Mouse (Mus musculus) forebrain, embryonic 11.5 days (tissue): ENCODE results near the gene Khdrbs1. TPM values are rescaled to one million over a fixed set of nuclear protein-coding genes. Genes with fewer than 3 reads are reported as not detected.

Experiments
- ATAC-seq: fragments of 200-750 bp; cut with Nextera tagmentation; replicated peaks from 2 replicates; pipeline ENCODE4 v1.8.0; 2017; ENCODE audit warnings: moderate TSS enrichment; ENCODE audit not compliant: low FRiP score
- DNase-seq: peaks from one replicate; pipeline ENCODE4 v3.0.0-alpha.2; 2017; ENCODE audit warnings: low spot score
- H3K27ac ChIP-seq: fragments of 300-500 bp; sonication (generic); 2 replicates; pipeline ENCODE4 v1.5.1; 2014; ENCODE audit warnings: low read depth, low read length
- H3K27me3 ChIP-seq: fragments of 300-500 bp; sonication (generic); 2 replicates; pipeline ENCODE4 v1.6.1; 2014; ENCODE audit warnings: mild to moderate bottlenecking, low read length, mixed read lengths; ENCODE audit not compliant: control insufficient read depth, insufficient read depth
- H3K36me3 ChIP-seq: fragments of 300-500 bp; sonication (generic); 2 replicates; pipeline ENCODE4 v1.6.1; 2014; ENCODE audit warnings: mild to moderate bottlenecking, low read length, moderate library complexity, mixed read lengths; ENCODE audit not compliant: control insufficient read depth, insufficient read depth
- H3K4me1 ChIP-seq: fragments of 300-500 bp; sonication (generic); replicated peaks from 2 replicates; pipeline ENCODE4 v1.6.1; 2014; ENCODE audit warnings: low read length, mixed read lengths; ENCODE audit not compliant: control insufficient read depth, insufficient read depth
- H3K4me2 ChIP-seq: fragments of 300-500 bp; sonication (generic); 2 replicates; pipeline ENCODE4 v1.6.1; 2014; ENCODE audit warnings: low read depth, mild to moderate bottlenecking, low read length, moderate library complexity, mixed read lengths; ENCODE audit not compliant: severe bottlenecking
- H3K4me3 ChIP-seq: fragments of 300-500 bp; sonication (generic); 2 replicates; pipeline ENCODE4 v1.5.1; 2014; ENCODE audit warnings: low read depth, low read length
- H3K9ac ChIP-seq: fragments of 300-500 bp; sonication (generic); 2 replicates; pipeline ENCODE4 v1.6.1; 2014; ENCODE audit warnings: low read length
- H3K9me3 ChIP-seq: fragments of 300-500 bp; sonication (generic); 2 replicates; pipeline ENCODE4 v1.6.1; 2016; ENCODE audit warnings: low read length, mixed read lengths; ENCODE audit not compliant: control insufficient read depth
- WGBS: fragments of 180-500 bp; shearing (Covaris S2); extraction: QIAGEN DNeasy Blood & Tissue Kit; methylation state at CpG from one replicate; pipeline ENCODE4 v1.1.7; 2014; 5-methylcytosine and 5-hydroxymethylcytosine counted together
- polyA plus RNA-seq: library from polyadenylated mRNA; unstranded; fragments of >200 nt; fragmentation: Nextera tagmentation; extraction: Ambion mirVana; gene quantifications from 2 replicates; pipeline ENCODE4 v1.2.1, GENCODE M21; 2014

The Khdrbs1 gene
- polyA plus RNA-seq, 1 experiment from 2014 or later, result 185 TPM

GRCm38 (mm10) chr4:129761606-129762005 is 19.5 kb upstream of the Khdrbs1 start:
- Histone ChIP-seq H3K4me3 (no peak overlapping the region), H3K36me3 (no peaks in the 10 kb centered on the region), H3K27ac (no peak overlapping the region), H3K27me3 (no peaks in the 10 kb centered on the region), H3K9me3 (no peaks in the 10 kb centered on the region), H3K4me1 (no peaks in the 10 kb centered on the region), H3K9ac (no peak overlapping the region), H3K4me2 (no peak overlapping the region)
- 93% methylated on average over 12 of the region's 12 CpGs for WGBS
- ATAC-seq (no peak), DNase-seq (no peak)

- Histone ChIP-seq H3K27ac (no peak overlapping the region), H3K4me2 (no peak overlapping the region), H3K36me3 (no peaks in the 10 kb centered on the region), H3K9me3 (no peaks in the 10 kb centered on the region), H3K4me3 (no peak overlapping the region), H3K9ac (no peak overlapping the region), H3K27me3 (no peaks in the 10 kb centered on the region), H3K4me1 (no peaks in the 10 kb centered on the region)
- ATAC-seq (no peak), DNase-seq (no peak)
- WGBS, result 90% methylated on average over 1 of the region's 1 CpGs
Measured at GRCm38 (mm10) chr4:129755455-129755854, 13.4 kb upstream of the Khdrbs1 start.

GRCm38 (mm10) chr4:129754742-129755141 is 12.6 kb upstream of the Khdrbs1 start:
- Histone ChIP-seq H3K9me3 (no peaks in the 10 kb centered on the region), H3K36me3 (no peaks in the 10 kb centered on the region), H3K4me1 (no peaks in the 10 kb centered on the region), H3K4me2 (no peak overlapping the region), H3K27me3 (no peaks in the 10 kb centered on the region), H3K27ac (no peak overlapping the region), H3K4me3 (no peak overlapping the region), H3K9ac (no peak overlapping the region)
- 66% methylated on average over 3 of the region's 3 CpGs for WGBS
- ATAC-seq (no peak), DNase-seq (no peak)

GRCm38 (mm10) chr4:129750430-129750829 is 8.3 kb upstream of the Khdrbs1 start:
- no peaks in the 10 kb centered on the region for H3K36me3 ChIP-seq
- DNase-seq, result no peak
- H3K4me2 ChIP-seq, result no peak overlapping the region
- no peaks in the 10 kb centered on the region for H3K9me3 ChIP-seq
- no peak overlapping the region for H3K27ac ChIP-seq
- 14% methylated on average over 5 of the region's 5 CpGs for WGBS
- H3K4me1 ChIP-seq, result no peaks in the 10 kb centered on the region
- H3K9ac ChIP-seq, result no peak overlapping the region; the same call in 1 of the 2 replicates
- ATAC-seq, result no peak
- no peak overlapping the region for H3K4me3 ChIP-seq
- no peaks in the 10 kb centered on the region for H3K27me3 ChIP-seq

- Histone ChIP-seq H3K36me3 (no peaks in the 10 kb centered on the region), H3K4me3 (no peak overlapping the region), H3K4me2 (no peak overlapping the region), H3K9ac (no peak overlapping the region), H3K27ac (no peak overlapping the region), H3K27me3 (no peaks in the 10 kb centered on the region), H3K9me3 (no peaks in the 10 kb centered on the region), H3K4me1 (peaks cover 2% of the 10 kb centered on the region; the same call in 1 of the 2 replicates)
- WGBS, result 87% methylated on average over 3 of the region's 3 CpGs
- no peak for ATAC-seq
- no peak for DNase-seq
Measured at GRCm38 (mm10) chr4:129746591-129746990, 4.5 kb upstream of the Khdrbs1 start.

GRCm38 (mm10) chr4:129746106-129746505 is 4.0 kb upstream of the Khdrbs1 start:
- Histone ChIP-seq H3K4me3 (no peak overlapping the region), H3K27me3 (no peaks in the 10 kb centered on the region), H3K9ac (no peak overlapping the region), H3K27ac (no peak overlapping the region), H3K36me3 (no peaks in the 10 kb centered on the region), H3K9me3 (no peaks in the 10 kb centered on the region), H3K4me2 (no peak overlapping the region), H3K4me1 (peaks cover 2% of the 10 kb centered on the region; the same call in 1 of the 2 replicates)
- DNase-seq (no peak), ATAC-seq (no peak)
- WGBS, result 87% methylated on average over 1 of the region's 1 CpGs

GRCm38 (mm10) chr4:129743494-129743893 is 1.4 kb upstream of the Khdrbs1 start:
- Histone ChIP-seq H3K4me1 (peaks cover 5% of the 10 kb centered on the region; the same call in 1 of the 2 replicates), H3K36me3 (no peaks in the 10 kb centered on the region), H3K27me3 (no peaks in the 10 kb centered on the region), H3K4me3 (peak overlapping the region; percentile 100; the same call in 1 of the 2 replicates), H3K4me2 (peak overlapping the region; percentile 59; the same call in 1 of the 2 replicates), H3K9ac (peak overlapping the region; percentile 87), H3K27ac (peak overlapping the region; percentile 99), H3K9me3 (no peaks in the 10 kb centered on the region)
- DNase-seq (no peak), ATAC-seq (no peak)
- 46% methylated on average over 2 of the region's 2 CpGs for WGBS

GRCm38 (mm10) chr4:129743010-129743390 is 897 bp upstream of the Khdrbs1 start:
- Histone ChIP-seq H3K4me1 (peaks cover 5% of the 10 kb centered on the region; the same call in 1 of the 2 replicates), H3K36me3 (no peaks in the 10 kb centered on the region), H3K4me3 (peak overlapping the region; percentile 100), H3K27me3 (no peaks in the 10 kb centered on the region), H3K9ac (peak overlapping the region; percentile 87), H3K27ac (peak overlapping the region; percentile 99), H3K9me3 (no peaks in the 10 kb centered on the region), H3K4me2 (peak overlapping the region; percentile 59)
- no peak for DNase-seq
- ATAC-seq, result no peak
- 5% methylated on average over 7 of the region's 7 CpGs for WGBS

GRCm38 (mm10) chr4:129741974-129742231 is 200 bp downstream of the Khdrbs1 start:
- no peaks in the 10 kb centered on the region for H3K9me3 ChIP-seq
- ATAC-seq (no peak), DNase-seq (no peak)
- H3K4me3 ChIP-seq, result peak overlapping the region; percentile 100
- peak overlapping the region; percentile 59; the same call in 1 of the 2 replicates for H3K4me2 ChIP-seq
- peak overlapping the region; percentile 99 for H3K9ac ChIP-seq
- no peaks in the 10 kb centered on the region for H3K36me3 ChIP-seq
- H3K27ac ChIP-seq, result peak overlapping the region; percentile 92
- under 1% methylated on average over 30 of the region's 34 CpGs for WGBS
- H3K4me1 ChIP-seq, result peaks cover 5% of the 10 kb centered on the region; the same call in 1 of the 2 replicates
- no peaks in the 10 kb centered on the region for H3K27me3 ChIP-seq
